Mouse (Mus musculus) left cerebral cortex, adult 2 months (tissue): ENCODE measurements around the gene Zscan5b. TPM values are rescaled to one million over a fixed set of nuclear protein-coding genes. Genes with fewer than 3 reads are reported as not detected.
"Not testable (repeated sequence)": the region's sequence is repeated elsewhere in the genome, so short reads cannot be mapped to it uniquely, and the experiment has no call there.

Experiments used
- DNase-seq, 2 experiments: peaks; one replicate each; pipeline ENCODE4 v3.0.0; 2021 to 2022; ENCODE audit warnings: low spot score in 2 of 2, mixed read lengths in 1 of 2; ENCODE audit errors: extremely low spot score in 1 of 2
- H3K27ac ChIP-seq: fragments of 200-600 bp; 2 replicates; pipeline ENCODE4 v1.8.1; 2022
- H3K4me3 ChIP-seq: fragments of 200-600 bp; 2 replicates; pipeline ENCODE4 v1.8.1; 2022
- CTCF ChIP-seq: fragments of 200-600 bp; IDR thresholded peaks from 2 replicates; pipeline ENCODE4 v1.8.1; 2022; ENCODE audit warnings: antibody characterized with exemption, mild to moderate bottlenecking, moderate library complexity
- intact Hi-C: fragments of 180-260 bp; cut with DNase I; formaldehyde crosslinking; loops from one replicate; pipeline ENCODE4 v1.15.1; 2025
- total RNA-seq, 2 experiments: library from RNA; stranded (reverse); gene quantifications; 2 replicates each; pipeline ENCODE4 v1.2.3; 2021

The Zscan5b gene
- total RNA-seq, 2 experiments from 2014 or later = not detected

- intact Hi-C loops = no loop called here
- TF ChIP-seq CTCF = peak; percentile 84
- no peak overlapping the region for H3K4me3 ChIP-seq
- peak; percentile 55 to 58 for DNase-seq
- H3K27ac ChIP-seq = no peak overlapping the region
These were observed 27.9 kb upstream of the Zscan5b start for GRCm38 (mm10) chr7:6194129-6194528.

- Histone ChIP-seq H3K27ac (no peak overlapping the region), H3K4me3 (no peak overlapping the region)
- DNase-seq = no peak
- intact Hi-C loops = no loop called here
- TF ChIP-seq CTCF = peak; percentile 25; the same call in 1 of the 2 replicates
These were observed 26.3 kb upstream of the Zscan5b start for GRCm38 (mm10) chr7:6195777-6196176.

DNA sequence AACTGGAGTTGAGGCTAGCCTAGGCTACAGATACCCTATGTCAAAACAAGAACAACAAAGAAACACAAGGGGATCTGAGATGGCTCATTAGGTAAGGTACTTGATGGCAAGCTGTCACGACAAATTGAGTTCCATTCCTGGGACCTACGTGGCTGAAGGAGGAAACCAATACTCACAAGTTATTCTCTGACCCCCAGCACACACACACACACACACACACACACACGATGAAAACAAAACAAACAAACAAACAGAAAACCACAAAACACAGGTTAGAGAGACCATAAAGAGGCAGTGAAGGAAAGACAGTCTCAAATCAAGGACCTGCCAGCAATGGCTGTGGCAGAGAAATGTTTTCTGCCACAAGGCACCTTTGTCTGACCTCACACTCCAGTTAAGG lies 25.3 kb upstream of the Zscan5b start, which contains the start of gene Galp:
Galp (plus strand) TSS at position 301 of the 400 bp plus-strand sequence.
- Histone ChIP-seq H3K27ac (no peak within 1 kb of the TSS), H3K4me3 (no peak within 1 kb of the TSS)
- no peak for DNase-seq
- intact Hi-C loops = no loop called here
- TF ChIP-seq CTCF = no peak

GRCm38 (mm10) chr7:6204200-6204599 lies 17.9 kb upstream of the Zscan5b start:
- no peak overlapping the region for H3K4me3 ChIP-seq
- DNase-seq = no peak
- no peak overlapping the region for H3K27ac ChIP-seq
- intact Hi-C loops = no loop called here
- TF ChIP-seq CTCF = no peak

DNA sequence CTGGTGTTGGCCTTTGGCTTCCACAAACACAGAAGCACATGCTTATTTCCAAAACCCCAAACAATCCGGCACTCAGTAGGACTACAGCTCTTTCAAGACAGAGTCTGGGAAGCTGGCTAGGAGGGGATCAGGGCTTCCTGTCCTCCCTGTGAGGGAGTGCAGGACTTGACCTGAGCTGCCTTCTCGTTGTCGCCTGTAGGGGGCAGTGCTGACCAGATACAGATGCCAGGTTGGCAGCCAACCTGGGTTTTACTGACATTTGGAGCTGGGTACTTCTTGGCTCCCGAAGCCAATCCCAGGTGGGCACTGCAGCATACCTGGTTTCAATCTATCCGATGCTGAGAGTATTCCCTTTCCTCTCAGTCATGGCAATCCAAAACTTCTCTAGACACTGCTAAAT lies 8.9 kb upstream of the Zscan5b start:
- intact Hi-C loops = no loop called here
- peak; percentile 59 for TF ChIP-seq CTCF
- H3K27ac ChIP-seq = no peak overlapping the region
- no peak overlapping the region for H3K4me3 ChIP-seq
- peak in 1 of 2 experiments; percentile 18 for DNase-seq

GRCm38 (mm10) chr7:6214691-6215090 lies 7.4 kb upstream of the Zscan5b start:
- H3K27ac ChIP-seq, H3K4me3 ChIP-seq, intact Hi-C loops, DNase-seq: not testable (repeated sequence)

- no peak overlapping the region for H3K27ac ChIP-seq
- no peak overlapping the region for H3K4me3 ChIP-seq
- TF ChIP-seq CTCF = no peak
- intact Hi-C loops = no loop called here
- DNase-seq = no peak
These were observed 1.9 kb upstream of the Zscan5b start for GRCm38 (mm10) chr7:6220147-6220546.

- H3K4me3 ChIP-seq, intact Hi-C loops, H3K27ac ChIP-seq, DNase-seq: not testable (repeated sequence)
- peak; percentile 35 for TF ChIP-seq CTCF
These were observed 6.4 kb downstream of the Zscan5b start for GRCm38 (mm10) chr7:6228491-6228890.

DNA sequence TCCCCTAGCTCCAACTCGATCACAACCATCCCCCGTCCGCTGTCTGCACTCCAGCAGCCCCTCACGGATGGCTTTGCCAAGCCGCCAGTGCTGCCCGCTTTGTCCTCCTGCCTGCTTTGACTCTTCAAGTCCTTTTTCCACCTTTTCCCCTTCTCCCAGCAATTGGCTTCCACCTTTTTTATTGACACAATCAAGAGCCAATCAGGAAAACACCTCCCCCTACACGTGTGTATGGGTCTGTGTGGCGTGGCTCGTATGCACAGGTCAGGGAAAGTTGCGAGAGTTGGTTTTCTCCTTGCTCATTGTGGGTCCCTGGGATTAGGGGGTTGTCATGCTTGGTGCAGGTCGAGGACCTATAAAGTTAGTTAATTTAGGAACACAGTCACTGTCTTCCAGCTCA lies 17.7 kb downstream of the Zscan5b start:
- intact Hi-C loops = loop anchor here (1.0 kb wide), 1 partner anchor 44 kb away; no protein-coding TSS in a partner anchor
- TF ChIP-seq CTCF = no peak
- H3K27ac ChIP-seq = no peak overlapping the region
- no peak overlapping the region for H3K4me3 ChIP-seq
- no peak for DNase-seq

GRCm38 (mm10) chr7:6240841-6241425 lies 18.9 kb downstream of the Zscan5b start:
- peak in 1 of 2 experiments; percentile 22 for DNase-seq
- intact Hi-C loops = loop anchor here (1.0 kb wide), 1 partner anchor 42 kb away; no protein-coding TSS in a partner anchor
- H3K27ac ChIP-seq, H3K4me3 ChIP-seq: not testable (repeated sequence)
- TF ChIP-seq CTCF = peak; percentile 53

GRCm38 (mm10) chr7:6244361-6245292 lies 22.5 kb downstream of the Zscan5b start:
- no peak for DNase-seq
- intact Hi-C loops = no loop called here
- Histone ChIP-seq H3K4me3 (no peak overlapping the region), H3K27ac (no peak overlapping the region)
- no peak for TF ChIP-seq CTCF

- H3K27ac ChIP-seq = no peak within 1 kb of the TSS
- intact Hi-C loops = no loop called here
- no peak for TF ChIP-seq CTCF
- H3K4me3 ChIP-seq = no peak within 1 kb of the TSS
- no peak for DNase-seq
These were observed 30.3 kb downstream of the Zscan5b start, which contains the start of gene Epp13 for GRCm38 (mm10) chr7:6252410-6252809. Epp13 (plus strand) TSS chr7:6252710.
